Mouse (Mus musculus): Measurements from ENCODE around the gene Gm20662. TPM values are rescaled to one million over a fixed set of nuclear protein-coding genes. Genes with fewer than 3 reads are reported as not detected.

Gm20662 gene
- polyA plus RNA-seq, 1 experiment from 2014 or later = 0.55 TPM

- Histone ChIP-seq H3K4me1 (ENCODE audit: control insufficient read depth in 2 of 2, insufficient read depth in 2 of 2, low read length in 2 of 2) (peaks cover 5 to 9% of the 10 kb centered on the region in 2 experiments), H3K9ac (ENCODE audit: low read length) (no peak overlapping the region), H3K36me3 (ENCODE audit: control insufficient read depth, insufficient read depth, low read length) (peaks cover 84% of the 10 kb centered on the region), H3K9me3 (ENCODE audit: control insufficient read depth, low read length) (no peaks in the 10 kb centered on the region), H3K4me3 (ENCODE audit: control insufficient read depth in 1 of 2, insufficient read depth in 1 of 2, low read depth in 1 of 2, low read length in 2 of 2) (no peak overlapping the region), H3K4me2 (ENCODE audit: low read length) (no peak overlapping the region), H3K27me3 (ENCODE audit: control insufficient read depth, insufficient read depth, low read length) (no peaks in the 10 kb centered on the region), H3K27ac (replicated peaks in 1 of 2; ENCODE audit: control insufficient read depth in 1 of 2, insufficient read depth in 1 of 2, low read depth in 2 of 2, low read length in 2 of 2) (no peak overlapping the region)
- no peak for ATAC-seq (ENCODE audit: insufficient number of reproducible peaks, insufficient read depth, low FRiP score, low read depth)
- WGBS = 85% methylated on average over 28 of the region's 28 CpGs
Observed at GRCm38 (mm10) chr9:108056361-108057261, 60.5 kb downstream of the Gm20662 start.

- Histone ChIP-seq H3K27me3 (ENCODE audit: control insufficient read depth, insufficient read depth, low read length) (no peaks in the 10 kb centered on the region), H3K9me3 (ENCODE audit: control insufficient read depth, low read length) (no peaks in the 10 kb centered on the region), H3K36me3 (ENCODE audit: control insufficient read depth, insufficient read depth, low read length) (peaks cover 84% of the 10 kb centered on the region), H3K4me1 (ENCODE audit: control insufficient read depth in 2 of 2, insufficient read depth in 2 of 2, low read length in 2 of 2) (peaks cover 5 to 9% of the 10 kb centered on the region in 2 experiments), H3K4me3 (ENCODE audit: control insufficient read depth in 1 of 2, insufficient read depth in 1 of 2, low read depth in 1 of 2, low read length in 2 of 2) (no peak overlapping the region), H3K9ac (ENCODE audit: low read length) (no peak overlapping the region), H3K27ac (replicated peaks in 1 of 2; ENCODE audit: control insufficient read depth in 1 of 2, insufficient read depth in 1 of 2, low read depth in 2 of 2, low read length in 2 of 2) (no peak overlapping the region), H3K4me2 (ENCODE audit: low read length) (no peak overlapping the region)
- 82% methylated on average over 5 of the region's 5 CpGs for WGBS
- no peak for ATAC-seq (ENCODE audit: insufficient number of reproducible peaks, insufficient read depth, low FRiP score, low read depth)
Observed at GRCm38 (mm10) chr9:108057262-108057562, 61.1 kb downstream of the Gm20662 start.

GRCm38 (mm10) chr9:108058291-108058690, 62.1 kb downstream of the Gm20662 start:
- no peak for ATAC-seq (ENCODE audit: insufficient number of reproducible peaks, insufficient read depth, low FRiP score, low read depth)
- Histone ChIP-seq H3K9me3 (ENCODE audit: control insufficient read depth, low read length) (no peaks in the 10 kb centered on the region), H3K4me1 (ENCODE audit: control insufficient read depth in 2 of 2, insufficient read depth in 2 of 2, low read length in 2 of 2) (peaks cover 2 to 4% of the 10 kb centered on the region in 2 experiments; a peak in 3 of 4 replicates), H3K27me3 (ENCODE audit: control insufficient read depth, insufficient read depth, low read length) (no peaks in the 10 kb centered on the region), H3K4me2 (ENCODE audit: low read length) (no peak overlapping the region), H3K4me3 (ENCODE audit: control insufficient read depth in 1 of 2, insufficient read depth in 1 of 2, low read depth in 1 of 2, low read length in 2 of 2) (no peak overlapping the region), H3K27ac (replicated peaks in 1 of 2; ENCODE audit: control insufficient read depth in 1 of 2, insufficient read depth in 1 of 2, low read depth in 2 of 2, low read length in 2 of 2) (no peak overlapping the region), H3K9ac (ENCODE audit: low read length) (no peak overlapping the region), H3K36me3 (ENCODE audit: control insufficient read depth, insufficient read depth, low read length) (peaks cover 94% of the 10 kb centered on the region)
- WGBS = 95% methylated on average over 9 of the region's 9 CpGs

- 85% methylated on average over 3 of the region's 3 CpGs for WGBS
- Histone ChIP-seq H3K27me3 (ENCODE audit: control insufficient read depth, insufficient read depth, low read length) (no peaks in the 10 kb centered on the region), H3K4me2 (ENCODE audit: low read length) (no peak overlapping the region), H3K36me3 (ENCODE audit: control insufficient read depth, insufficient read depth, low read length) (peaks cover 91% of the 10 kb centered on the region), H3K4me1 (ENCODE audit: control insufficient read depth in 2 of 2, insufficient read depth in 2 of 2, low read length in 2 of 2) (peaks cover 0 to 4% of the 10 kb centered on the region in 2 experiments; a peak in 2 of 4 replicates), H3K9me3 (ENCODE audit: control insufficient read depth, low read length) (no peaks in the 10 kb centered on the region), H3K9ac (ENCODE audit: low read length) (no peak overlapping the region), H3K27ac (replicated peaks in 1 of 2; ENCODE audit: control insufficient read depth in 1 of 2, insufficient read depth in 1 of 2, low read depth in 2 of 2, low read length in 2 of 2) (no peak overlapping the region), H3K4me3 (ENCODE audit: control insufficient read depth in 1 of 2, insufficient read depth in 1 of 2, low read depth in 1 of 2, low read length in 2 of 2) (no peak overlapping the region)
- no peak for ATAC-seq (ENCODE audit: insufficient number of reproducible peaks, insufficient read depth, low FRiP score, low read depth)
Observed at GRCm38 (mm10) chr9:108062142-108062541, 66.0 kb downstream of the Gm20662 start.

- Histone ChIP-seq H3K9me3 (ENCODE audit: control insufficient read depth, low read length) (no peaks in the 10 kb centered on the region), H3K36me3 (ENCODE audit: control insufficient read depth, insufficient read depth, low read length) (peaks cover 78% of the 10 kb centered on the region), H3K4me1 (ENCODE audit: control insufficient read depth in 2 of 2, insufficient read depth in 2 of 2, low read length in 2 of 2) (peaks cover 0 to 8% of the 10 kb centered on the region in 2 experiments; a peak in 3 of 4 replicates), H3K4me2 (ENCODE audit: low read length) (no peak overlapping the region), H3K9ac (ENCODE audit: low read length) (no peak overlapping the region), H3K27me3 (ENCODE audit: control insufficient read depth, insufficient read depth, low read length) (no peaks in the 10 kb centered on the region), H3K4me3 (ENCODE audit: control insufficient read depth in 1 of 2, insufficient read depth in 1 of 2, low read depth in 1 of 2, low read length in 2 of 2) (no peak overlapping the region), H3K27ac (replicated peaks in 1 of 2; ENCODE audit: control insufficient read depth in 1 of 2, insufficient read depth in 1 of 2, low read depth in 2 of 2, low read length in 2 of 2) (no peak overlapping the region)
- WGBS = 87% methylated on average over 12 of the region's 12 CpGs
- ATAC-seq (ENCODE audit: insufficient number of reproducible peaks, insufficient read depth, low FRiP score, low read depth) = no peak
Observed at GRCm38 (mm10) chr9:108063361-108063760, 67.2 kb downstream of the Gm20662 start.

GRCm38 (mm10) chr9:108065491-108066011, 69.4 kb downstream of the Gm20662 start:
- ATAC-seq (ENCODE audit: insufficient number of reproducible peaks, insufficient read depth, low FRiP score, low read depth) = no peak
- WGBS = 21% methylated on average over 5 of the region's 5 CpGs
- peaks cover 0 to 4% of the 10 kb centered on the region in 2 experiments; a peak in 1 of 4 replicates for H3K4me1 ChIP-seq (ENCODE audit: control insufficient read depth in 2 of 2, insufficient read depth in 2 of 2, low read length in 2 of 2)
- no peak overlapping the region for H3K4me3 ChIP-seq (ENCODE audit: control insufficient read depth in 1 of 2, insufficient read depth in 1 of 2, low read depth in 1 of 2, low read length in 2 of 2)
- peaks cover 74% of the 10 kb centered on the region for H3K36me3 ChIP-seq (ENCODE audit: control insufficient read depth, insufficient read depth, low read length)
- H3K27ac ChIP-seq (replicated peaks in 1 of 2; ENCODE audit: control insufficient read depth in 1 of 2, insufficient read depth in 1 of 2, low read depth in 2 of 2, low read length in 2 of 2) = no peak overlapping the region
- H3K27me3 ChIP-seq (ENCODE audit: control insufficient read depth, insufficient read depth, low read length) = no peaks in the 10 kb centered on the region
- no peak overlapping the region for H3K9ac ChIP-seq (ENCODE audit: low read length)
- no peaks in the 10 kb centered on the region for H3K9me3 ChIP-seq (ENCODE audit: control insufficient read depth, low read length)
- no peak overlapping the region for H3K4me2 ChIP-seq (ENCODE audit: low read length)

GRCm38 (mm10) chr9:108067199-108067598, 71.0 kb downstream of the Gm20662 start:
- Histone ChIP-seq H3K4me3 (ENCODE audit: control insufficient read depth in 1 of 2, insufficient read depth in 1 of 2, low read depth in 1 of 2, low read length in 2 of 2) (no peak overlapping the region), H3K4me2 (ENCODE audit: low read length) (no peak overlapping the region), H3K9me3 (ENCODE audit: control insufficient read depth, low read length) (no peaks in the 10 kb centered on the region), H3K27me3 (ENCODE audit: control insufficient read depth, insufficient read depth, low read length) (no peaks in the 10 kb centered on the region), H3K36me3 (ENCODE audit: control insufficient read depth, insufficient read depth, low read length) (peaks cover 67% of the 10 kb centered on the region), H3K9ac (ENCODE audit: low read length) (no peak overlapping the region), H3K4me1 (ENCODE audit: control insufficient read depth in 2 of 2, insufficient read depth in 2 of 2, low read length in 2 of 2) (peaks cover 7 to 10% of the 10 kb centered on the region in 2 experiments), H3K27ac (replicated peaks in 1 of 2; ENCODE audit: control insufficient read depth in 1 of 2, insufficient read depth in 1 of 2, low read depth in 2 of 2, low read length in 2 of 2) (no peak overlapping the region)
- 76% methylated on average over 7 of the region's 7 CpGs for WGBS
- no peak for ATAC-seq (ENCODE audit: insufficient number of reproducible peaks, insufficient read depth, low FRiP score, low read depth)

Measured in heart, embryonic 14.5 days (tissue).